Mouse (Mus musculus) neural tube, embryonic 11.5 days (tissue): ENCODE data around the gene Gm21970. TPM values are rescaled to one million over a fixed set of nuclear protein-coding genes. Genes with fewer than 3 reads are reported as not detected.

Source experiments
- ATAC-seq: fragments of 200-750 bp; cut with Nextera tagmentation; 2 replicates; pipeline ENCODE4 v1.8.0; 2017; ENCODE audit warnings: moderate number of reproducible peaks, mild to moderate bottlenecking, moderate TSS enrichment, moderate library complexity; ENCODE audit not compliant: insufficient read depth, low FRiP score, low TSS enrichment
- DNase-seq: peaks from one replicate; pipeline ENCODE4 v3.0.0-alpha.2; 2015; ENCODE audit warnings: low spot score
- H3K27ac ChIP-seq: fragments of 300-500 bp; sonication (generic); 2 replicates; pipeline ENCODE4 v1.5.1; 2014; ENCODE audit warnings: low read depth, mild to moderate bottlenecking, low read length
- H3K27me3 ChIP-seq: fragments of 300-500 bp; sonication (generic); 2 replicates; pipeline ENCODE4 v1.6.1; 2014; ENCODE audit warnings: mild to moderate bottlenecking, low read length, mixed read lengths; ENCODE audit not compliant: control insufficient read depth, insufficient read depth
- H3K36me3 ChIP-seq: fragments of 300-500 bp; sonication (generic); 2 replicates; pipeline ENCODE4 v1.6.1; 2014; ENCODE audit warnings: mild to moderate bottlenecking, low read length, moderate library complexity, mixed read lengths; ENCODE audit not compliant: control insufficient read depth, insufficient read depth
- H3K4me1 ChIP-seq: fragments of 300-500 bp; sonication (generic); 2 replicates; pipeline ENCODE4 v1.6.1; 2014; ENCODE audit warnings: low read length, mixed read lengths; ENCODE audit not compliant: control insufficient read depth, insufficient read depth
- H3K4me2 ChIP-seq: fragments of 300-500 bp; sonication (generic); 2 replicates; pipeline ENCODE4 v1.6.1; 2014; ENCODE audit warnings: low read depth, mild to moderate bottlenecking, moderate library complexity
- H3K4me3 ChIP-seq: fragments of 300-500 bp; sonication (generic); 2 replicates; pipeline ENCODE4 v1.5.1; 2014; ENCODE audit warnings: low read depth, low read length
- H3K9ac ChIP-seq: fragments of 300-500 bp; sonication (generic); 2 replicates; pipeline ENCODE4 v1.6.1; 2014; ENCODE audit warnings: mild to moderate bottlenecking, low read length
- H3K9me3 ChIP-seq: fragments of 300-500 bp; sonication (generic); 2 replicates; pipeline ENCODE4 v1.6.1; 2016; ENCODE audit warnings: low read length; ENCODE audit not compliant: control insufficient read depth
- WGBS: fragments of 180-500 bp; shearing (Covaris S2); extraction: QIAGEN DNeasy Blood & Tissue Kit; methylation state at CpG from one replicate; pipeline ENCODE4 v1.1.7; 2014; 5-methylcytosine and 5-hydroxymethylcytosine counted together
- polyA plus RNA-seq: library from polyadenylated mRNA; unstranded; fragments of >200 nt; fragmentation: Nextera tagmentation; extraction: Ambion mirVana; gene quantifications from 2 replicates; pipeline ENCODE4 v1.2.1, GENCODE M21; 2014

The Gm21970 gene
- polyA plus RNA-seq, 1 experiment from 2014 or later: not detected

DNA sequence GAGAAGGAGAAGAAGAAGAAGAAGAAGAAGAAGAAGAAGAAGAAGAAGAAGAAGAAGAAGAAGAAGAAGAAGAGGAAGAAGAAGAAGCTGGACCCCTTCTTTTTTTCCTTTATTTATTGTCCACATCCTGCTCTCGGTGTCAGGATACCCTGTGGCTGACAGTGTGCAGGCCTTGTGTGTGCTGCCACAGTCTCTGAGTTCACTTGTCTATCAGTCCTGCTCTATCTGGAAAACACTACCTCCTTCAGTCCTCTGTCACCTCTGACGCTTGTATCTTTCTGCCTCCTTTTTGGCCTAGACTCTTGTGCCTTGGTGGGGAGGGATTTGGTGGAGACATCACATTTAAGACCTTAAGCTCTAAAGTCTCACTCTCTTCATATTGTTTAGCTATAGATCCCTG is 71.9 kb downstream of the Gm21970 start:
- Histone ChIP-seq H3K4me1 (peaks cover 8% of the 10 kb centered on the region), H3K27me3 (no peaks in the 10 kb centered on the region), H3K4me2 (no peak overlapping the region), H3K27ac (no peak overlapping the region), H3K36me3 (0 out of 2 replicates have a peak, but pooled peaks cover 2% of the 10 kb centered on the region), H3K4me3 (no peak overlapping the region), H3K9me3 (no peaks in the 10 kb centered on the region), H3K9ac (no peak overlapping the region)
- WGBS: 88% methylated on average over 2 of the region's 2 CpGs
- ATAC-seq: no peak
- DNase-seq: no peak

DNA sequence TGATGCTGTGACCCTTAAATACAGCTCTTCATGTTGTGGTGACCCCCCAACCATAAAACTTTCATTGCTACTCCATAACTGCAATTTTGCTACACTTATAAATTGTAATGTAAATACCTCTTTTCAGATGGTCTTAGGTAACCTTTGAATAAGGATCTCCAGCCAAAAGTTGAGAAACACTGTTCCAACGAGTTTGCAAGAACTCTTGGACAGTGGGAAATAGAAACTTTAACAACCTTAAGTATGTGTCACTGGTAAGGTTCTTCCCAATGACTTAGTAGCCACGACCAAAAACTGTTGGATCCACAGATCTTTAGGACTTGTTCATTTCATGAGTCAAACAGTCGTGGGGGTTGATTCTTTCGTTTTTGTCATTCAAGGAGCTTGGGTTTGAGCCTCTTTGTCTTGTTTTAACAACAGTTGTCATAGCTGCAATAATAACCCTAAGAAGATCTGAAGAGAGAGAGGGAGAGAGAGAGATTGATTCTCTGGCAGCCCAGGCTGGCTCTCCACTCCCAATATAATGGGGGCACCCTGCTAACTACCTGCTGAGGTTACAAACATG is 72.4 kb downstream of the Gm21970 start:
- H3K27ac ChIP-seq: no peak overlapping the region
- no peak for ATAC-seq

DNA sequence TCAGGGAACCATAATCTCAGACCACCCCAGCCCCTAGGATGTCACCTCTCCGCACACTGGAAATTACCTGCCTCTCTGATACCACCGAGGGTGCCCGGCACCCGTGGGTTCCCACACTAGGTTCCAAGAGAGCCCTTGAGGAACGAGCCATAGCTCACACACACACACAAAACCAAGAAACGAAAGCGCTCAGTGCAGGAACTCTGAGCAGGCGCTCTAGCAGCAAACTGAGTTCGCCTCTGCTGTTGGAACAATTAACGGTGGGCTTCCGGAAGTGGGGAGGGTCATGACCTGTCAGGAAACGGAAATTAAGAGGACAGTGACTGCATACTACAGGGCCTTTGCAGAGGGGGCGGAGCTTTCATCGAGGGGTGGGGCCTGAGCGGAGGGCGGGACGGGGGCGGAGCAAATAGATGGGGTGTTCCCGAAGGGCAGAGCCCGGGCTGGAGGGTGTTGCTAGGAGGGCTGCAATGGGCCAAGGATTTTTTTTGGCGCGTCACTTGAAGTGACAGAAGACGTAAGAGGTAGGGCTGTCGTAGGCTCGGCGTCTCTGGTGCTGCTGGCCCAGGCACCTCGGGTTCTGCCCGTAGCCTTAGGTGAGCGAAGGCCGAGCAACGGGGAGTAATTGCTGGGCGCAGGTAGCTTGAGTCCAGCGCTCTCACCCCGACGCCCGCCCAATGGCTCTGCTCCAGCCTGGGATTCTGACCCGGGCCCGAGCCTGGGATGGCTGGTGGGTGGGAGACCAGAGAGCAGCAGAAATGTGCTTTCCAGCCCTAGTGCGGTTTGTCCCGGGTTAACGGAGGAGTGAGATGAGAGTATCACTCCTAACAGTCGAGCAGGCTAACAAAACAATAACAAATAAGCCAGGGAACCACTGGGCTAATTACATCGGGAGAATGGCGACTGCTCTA is 73.3 kb downstream of the Gm21970 start:
- peak overlapping the region; percentile 55 for H3K4me3 ChIP-seq
- DNase-seq (peak; percentile 92), ATAC-seq (peak; percentile 93)
- peak overlapping the region; percentile 64 for H3K9ac ChIP-seq
- no peaks in the 10 kb centered on the region for H3K9me3 ChIP-seq
- 2% methylated on average over 44 of the region's 44 CpGs for WGBS
- no peaks in the 10 kb centered on the region for H3K27me3 ChIP-seq
- H3K27ac ChIP-seq: peak overlapping the region; percentile 63; the same call in 1 of the 2 replicates
- H3K36me3 ChIP-seq: 0 out of 2 replicates have a peak, but pooled peaks cover 2% of the 10 kb centered on the region
- H3K4me2 ChIP-seq: peak overlapping the region; percentile 92
- peaks cover 8% of the 10 kb centered on the region for H3K4me1 ChIP-seq

More for the DNA sequence above, 72.4 kb downstream of the Gm21970 start:
- peak overlapping the region; percentile 55 for H3K4me3 ChIP-seq
- DNase-seq: no peak
- H3K36me3 ChIP-seq: 0 out of 2 replicates have a peak, but pooled peaks cover 2% of the 10 kb centered on the region
- H3K27me3 ChIP-seq: no peaks in the 10 kb centered on the region
- WGBS: 88% methylated on average over 4 of the region's 4 CpGs
- peak overlapping the region; percentile 92 for H3K4me2 ChIP-seq
- peak overlapping the region; percentile 62 for H3K9ac ChIP-seq
- no peaks in the 10 kb centered on the region for H3K9me3 ChIP-seq
- H3K4me1 ChIP-seq: peaks cover 8% of the 10 kb centered on the region

DNA sequence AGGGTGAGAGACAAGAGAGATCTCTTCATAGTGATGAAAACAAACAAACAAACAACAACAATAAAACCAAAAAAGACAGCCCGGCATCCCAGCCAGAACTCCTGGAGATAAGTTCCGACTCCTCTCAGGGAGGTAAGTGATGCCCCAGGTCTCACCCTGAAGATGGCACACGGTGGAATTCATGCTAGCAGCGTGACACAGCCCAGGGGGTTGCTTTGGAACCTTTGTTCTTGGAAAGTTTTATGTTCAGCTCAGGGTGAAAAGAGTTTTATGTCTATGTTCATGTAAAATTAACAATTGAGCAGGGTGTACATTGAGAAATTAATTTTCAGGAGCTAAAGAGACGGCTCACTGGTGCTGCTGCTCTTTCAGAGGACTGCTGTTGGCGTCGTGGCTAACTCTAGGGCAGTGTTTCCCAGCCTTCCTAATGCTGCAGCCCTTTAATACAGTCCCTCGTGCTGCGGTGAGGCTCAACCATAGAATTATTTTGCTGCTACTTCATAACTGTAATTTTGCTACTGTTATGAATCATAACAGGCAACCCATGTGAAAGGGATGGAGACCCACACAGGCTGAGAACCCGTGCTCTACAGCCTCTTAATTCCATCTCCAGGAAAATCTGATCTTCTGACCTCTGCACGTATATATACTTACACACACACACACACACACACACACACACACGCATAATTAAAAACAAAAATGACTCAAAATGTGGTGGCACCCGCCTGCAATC is 74.2 kb downstream of the Gm21970 start:
- WGBS: 50% methylated on average over 13 of the region's 13 CpGs
- no peak overlapping the region for H3K27ac ChIP-seq
- no peak for DNase-seq
- peaks cover 8% of the 10 kb centered on the region for H3K4me1 ChIP-seq
- H3K27me3 ChIP-seq: no peaks in the 10 kb centered on the region
- H3K9me3 ChIP-seq: no peaks in the 10 kb centered on the region
- ATAC-seq: no peak
- H3K4me3 ChIP-seq: peak overlapping the region; percentile 55
- H3K36me3 ChIP-seq: 0 out of 2 replicates have a peak, but pooled peaks cover 2% of the 10 kb centered on the region
- peak overlapping the region; percentile 64 for H3K9ac ChIP-seq
- H3K4me2 ChIP-seq: peak overlapping the region; percentile 92

DNA sequence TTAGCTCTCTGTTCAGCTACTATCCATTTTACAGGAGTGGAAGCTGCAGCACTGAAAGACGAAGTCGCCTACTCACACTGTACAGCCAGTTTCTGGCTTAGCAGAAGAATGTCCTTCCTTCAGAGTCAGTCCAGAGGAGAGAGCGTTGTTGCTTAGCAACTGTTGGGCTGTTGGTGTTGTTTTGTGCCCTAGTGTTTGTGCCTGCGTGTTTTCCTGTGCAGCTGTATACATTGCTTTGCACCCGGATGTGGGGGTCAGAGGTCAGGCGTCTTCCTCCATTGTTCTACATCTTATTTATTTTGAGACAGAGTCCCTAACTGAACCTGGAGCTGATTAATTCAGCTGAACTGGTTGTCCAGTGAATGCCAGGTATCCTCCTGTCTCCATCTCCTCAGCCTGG is 75.0 kb downstream of the Gm21970 start:
- DNase-seq (peak; percentile 41), ATAC-seq (no peak)
- 0 out of 2 replicates have a peak, but pooled peaks cover 2% of the 10 kb centered on the region for H3K36me3 ChIP-seq
- WGBS: 53% methylated on average over 6 of the region's 6 CpGs
- H3K4me1 ChIP-seq: peaks cover 8% of the 10 kb centered on the region
- H3K4me2 ChIP-seq: no peak overlapping the region; the same call in 1 of the 2 replicates
- no peaks in the 10 kb centered on the region for H3K9me3 ChIP-seq
- no peak overlapping the region for H3K9ac ChIP-seq
- no peak overlapping the region for H3K4me3 ChIP-seq
- H3K27me3 ChIP-seq: no peaks in the 10 kb centered on the region
- H3K27ac ChIP-seq: no peak overlapping the region

Other genes with a start within 250 kb of the Gm21970 start
- gene Olig2, start 166.3 kb upstream of the Gm21970 start, polyA plus RNA-seq: 1.2 and 2.0 TPM in 2 replicates
- gene Olig1, start 121.9 kb upstream of the Gm21970 start, polyA plus RNA-seq: 0.31 and 0.45 TPM in 2 replicates
- 30.0 and 32.9 TPM in 2 replicates for gene Ifnar2, start 18.9 kb upstream of the Gm21970 start, polyA plus RNA-seq
- 6.8 and 8.3 TPM in 2 replicates for gene Il10rb, start 14.4 kb downstream of the Gm21970 start, polyA plus RNA-seq
- gene Ifnar1, start 93.5 kb downstream of the Gm21970 start, polyA plus RNA-seq: 53.9 and 56.0 TPM in 2 replicates
- gene Ifngr2, start 155.4 kb downstream of the Gm21970 start, polyA plus RNA-seq: 35.8 and 40.8 TPM in 2 replicates
- gene Tmem50b, start 206.1 kb downstream of the Gm21970 start, polyA plus RNA-seq: 51.9 and 57.4 TPM in 2 replicates
- 4.8 and 5.0 TPM in 2 replicates for gene Dnajc28, start 227.3 kb downstream of the Gm21970 start, polyA plus RNA-seq